Mouse (Mus musculus) testis, adult 2 months (tissue): ENCODE data around the gene Nt5m. TPM values are rescaled to one million over a fixed set of nuclear protein-coding genes. Genes with fewer than 3 reads are reported as not detected.

Experiments
- H3K27ac ChIP-seq: fragments of 200-500 bp; 2 replicates; pipeline ENCODE4 v1.5.1; 2012; ENCODE audit warnings: low read depth, low read length; ENCODE audit not compliant: control insufficient read depth, insufficient read depth
- H3K27me3 ChIP-seq: fragments of 200-500 bp; 2 replicates; pipeline ENCODE4 v1.6.1; 2012; ENCODE audit warnings: mild to moderate bottlenecking, low read length, moderate library complexity; ENCODE audit not compliant: control insufficient read depth, insufficient read depth
- H3K36me3 ChIP-seq: fragments of 200-500 bp; 2 replicates; pipeline ENCODE4 v1.6.1; 2012; ENCODE audit warnings: mild to moderate bottlenecking, low read length; ENCODE audit not compliant: control insufficient read depth, insufficient read depth
- H3K4me1 ChIP-seq: fragments of 200-500 bp; 2 replicates; pipeline ENCODE4 v1.6.1; 2012; ENCODE audit warnings: low read length; ENCODE audit not compliant: control insufficient read depth, insufficient read depth
- H3K4me3 ChIP-seq: fragments of 200-500 bp; 2 replicates; pipeline ENCODE4 v1.5.1; 2012; ENCODE audit warnings: low read depth, mild to moderate bottlenecking, low read length, moderate library complexity, mixed read lengths; ENCODE audit not compliant: control insufficient read depth
- CTCF ChIP-seq: fragments of 200-500 bp; IDR thresholded peaks from 2 replicates; pipeline ENCODE4 v1.5.1; 2012; ENCODE audit warnings: low read depth, mild to moderate bottlenecking, inconsistent platforms, low read length, moderate library complexity; ENCODE audit not compliant: control insufficient read depth, insufficient read depth, insufficient replicate concordance
- POLR2A ChIP-seq: fragments of 200-500 bp; IDR thresholded peaks from 2 replicates; pipeline ENCODE4 v1.6.1; 2012; ENCODE audit warnings: low read depth, mild to moderate bottlenecking, inconsistent platforms, low read length, moderate library complexity; ENCODE audit not compliant: control insufficient read depth
- polyA plus RNA-seq: library from polyadenylated mRNA; depleted of rRNA; stranded (reverse); fragments of >200 nt; gene quantifications from 2 replicates; pipeline ENCODE4 v1.2.3, GENCODE M21; 2012

Gene Nt5m
- polyA plus RNA-seq, 1 experiment, result 97.1 TPM

- Histone ChIP-seq H3K27ac (peak overlapping the region; percentile 10; the same call in 1 of the 2 replicates), H3K4me1 (peaks cover 7% of the 10 kb centered on the region), H3K36me3 (no peaks in the 10 kb centered on the region; the same call in 1 of the 2 replicates), H3K27me3 (no peaks in the 10 kb centered on the region), H3K4me3 (peak overlapping the region; percentile 90)
- TF ChIP-seq POLR2A, result no peak
- TF ChIP-seq CTCF, result no peak
Observed at GRCm38 (mm10) chr11:59808170-59808960, 30.9 kb upstream of the Nt5m start.

GRCm38 (mm10) chr11:59809071-59809669, 30.1 kb upstream of the Nt5m start:
- H3K4me1 ChIP-seq, result peaks cover 7% of the 10 kb centered on the region
- H3K27ac ChIP-seq, result peak overlapping the region; percentile 98

DNA sequence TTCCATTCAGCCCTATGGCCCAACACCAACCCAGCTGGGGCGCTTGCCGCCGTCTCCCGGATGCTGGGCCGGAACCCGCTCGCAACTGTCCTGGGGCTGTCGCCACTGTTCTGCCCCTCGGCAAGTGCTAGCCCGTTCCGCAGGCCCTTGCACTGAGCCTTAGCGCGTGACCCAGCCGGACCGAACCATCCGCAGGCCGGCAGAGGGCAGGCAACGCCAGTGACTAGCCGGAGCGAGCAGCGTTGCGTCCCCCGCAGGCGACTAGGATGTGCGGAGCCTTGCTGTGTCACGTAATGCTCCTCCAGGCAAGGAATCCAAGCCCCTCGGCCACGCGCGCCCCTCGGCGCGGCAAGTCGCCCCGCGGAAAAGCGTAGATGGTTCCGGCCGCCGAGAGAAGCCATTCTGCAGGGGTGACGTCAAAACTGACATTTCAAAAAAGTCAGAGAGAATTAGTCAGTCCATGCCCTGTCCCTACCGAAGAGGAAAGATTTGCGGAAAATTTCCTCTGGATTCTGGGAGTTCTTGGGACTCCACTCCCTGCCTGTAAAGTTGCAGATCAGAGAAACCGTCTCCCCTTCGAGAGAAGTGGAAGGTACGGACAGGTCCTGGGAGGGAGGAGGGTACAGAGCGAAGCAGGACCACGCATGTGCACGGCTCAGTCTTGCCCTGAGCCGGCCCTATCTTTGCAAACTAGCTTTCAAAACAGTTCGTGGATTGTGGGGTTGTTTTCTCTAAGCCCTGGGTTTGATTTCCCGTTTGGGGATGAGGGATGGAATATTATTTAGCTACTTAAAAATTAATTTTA, 29.4 kb upstream of the Nt5m start, which contains the start of gene Flcn:
TSS of gene Flcn (minus strand) at position 347 of the 805 bp plus-strand sequence.
- Histone ChIP-seq H3K27ac (peak within 1 kb of the TSS; percentile 98), H3K4me3 (peak within 1 kb of the TSS; percentile 90)

More at GRCm38 (mm10) chr11:59809071-59809669, 30.1 kb upstream of the Nt5m start:
- Histone ChIP-seq H3K27me3 (no peaks in the 10 kb centered on the region), H3K36me3 (no peaks in the 10 kb centered on the region; the same call in 1 of the 2 replicates), H3K4me3 (peak overlapping the region; percentile 90)
- TF ChIP-seq POLR2A, result no peak
- no peak for TF ChIP-seq CTCF

GRCm38 (mm10) chr11:59810480-59811158, 28.6 kb upstream of the Nt5m start:
- TF ChIP-seq CTCF (no peak), POLR2A (no peak)
- Histone ChIP-seq H3K27ac (no peak overlapping the region; the same call in 1 of the 2 replicates), H3K4me1 (peaks cover 7% of the 10 kb centered on the region), H3K36me3 (no peaks in the 10 kb centered on the region; the same call in 1 of the 2 replicates), H3K4me3 (peak overlapping the region; percentile 90), H3K27me3 (no peaks in the 10 kb centered on the region)

More for the DNA sequence above, 29.4 kb upstream of the Nt5m start, which contains the start of gene Flcn:
- peaks cover 7% of the 10 kb centered on the region for H3K4me1 ChIP-seq
- H3K36me3 ChIP-seq, result no peaks in the 10 kb centered on the region; the same call in 1 of the 2 replicates
- TF ChIP-seq POLR2A (peak; percentile 93), CTCF (no peak)
- H3K27me3 ChIP-seq, result no peaks in the 10 kb centered on the region

GRCm38 (mm10) chr11:59811211-59811610, 28.0 kb upstream of the Nt5m start:
- TF ChIP-seq CTCF (no peak), POLR2A (no peak)
- H3K27ac ChIP-seq, result no peak overlapping the region
- H3K4me3 ChIP-seq, result no peak overlapping the region
- H3K36me3 ChIP-seq, result no peaks in the 10 kb centered on the region; the same call in 1 of the 2 replicates
- peaks cover 7% of the 10 kb centered on the region for H3K4me1 ChIP-seq
- H3K27me3 ChIP-seq, result no peaks in the 10 kb centered on the region

DNA sequence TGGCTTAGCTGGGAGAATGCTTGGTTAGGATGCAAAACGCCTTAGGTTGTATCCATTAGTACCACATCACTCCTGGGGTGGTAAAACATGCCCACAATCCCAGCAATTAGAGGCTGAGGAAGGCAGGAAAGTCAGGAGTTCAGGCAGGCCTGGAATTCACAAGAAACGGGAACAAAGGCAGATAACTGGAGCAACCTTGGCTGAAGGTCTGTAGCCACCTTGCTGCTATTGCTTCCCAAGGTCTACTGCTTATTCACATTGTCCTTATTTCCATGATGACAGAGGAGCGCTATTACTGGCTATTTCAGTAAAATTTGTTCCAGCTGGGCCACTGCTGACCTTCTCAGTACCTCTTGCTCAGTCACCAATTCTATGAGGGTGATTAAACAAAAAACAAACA, 26.0 kb upstream of the Nt5m start:
- Histone ChIP-seq H3K27ac (peak overlapping the region; percentile 14; the same call in 1 of the 2 replicates), H3K4me3 (no peak overlapping the region), H3K4me1 (peaks cover 7% of the 10 kb centered on the region), H3K36me3 (no peaks in the 10 kb centered on the region), H3K27me3 (no peaks in the 10 kb centered on the region)
- no peak for TF ChIP-seq POLR2A
- no peak for TF ChIP-seq CTCF
